Mouse (Mus musculus): ENCODE measurements around the gene Tet3.

- no peak for TF ChIP-seq CTCF (IDR thresholded peaks at IDR 0.05; ENCODE audit: low read depth)
- no peak for TF ChIP-seq EP300 (IDR thresholded peaks at IDR 0.05; ENCODE audit: low read depth)
These were observed 41.4 kb downstream of the Tet3 start for GRCm38 (mm10) chr6:83417531-83417930.

Data from liver, postnatal 0 days (tissue).